Mouse (Mus musculus): ENCODE results near the gene Tmem255b.

GRCm38 (mm10) chr8:13415879-13416278 lies 19.1 kb upstream of the Tmem255b start:
- TF ChIP-seq ZC3H11A (IDR thresholded peaks at IDR 0.05; ENCODE audit: borderline replicate concordance, low read depth, low read length) (no peak), MAFK (IDR thresholded peaks at IDR 0.05; ENCODE audit: insufficient read depth, low read depth, low read length) (no peak), ZNF384 (IDR thresholded peaks at IDR 0.05; ENCODE audit: low read depth, low read length) (no peak), HCFC1 (IDR thresholded peaks at IDR 0.05; ENCODE audit: borderline replicate concordance, insufficient read depth, low read length) (no peak)

Measured in ES-E14 (cell line).